8 mouse cellular contexts compared by ENCODE assay signal in the genomic region with DNA sequence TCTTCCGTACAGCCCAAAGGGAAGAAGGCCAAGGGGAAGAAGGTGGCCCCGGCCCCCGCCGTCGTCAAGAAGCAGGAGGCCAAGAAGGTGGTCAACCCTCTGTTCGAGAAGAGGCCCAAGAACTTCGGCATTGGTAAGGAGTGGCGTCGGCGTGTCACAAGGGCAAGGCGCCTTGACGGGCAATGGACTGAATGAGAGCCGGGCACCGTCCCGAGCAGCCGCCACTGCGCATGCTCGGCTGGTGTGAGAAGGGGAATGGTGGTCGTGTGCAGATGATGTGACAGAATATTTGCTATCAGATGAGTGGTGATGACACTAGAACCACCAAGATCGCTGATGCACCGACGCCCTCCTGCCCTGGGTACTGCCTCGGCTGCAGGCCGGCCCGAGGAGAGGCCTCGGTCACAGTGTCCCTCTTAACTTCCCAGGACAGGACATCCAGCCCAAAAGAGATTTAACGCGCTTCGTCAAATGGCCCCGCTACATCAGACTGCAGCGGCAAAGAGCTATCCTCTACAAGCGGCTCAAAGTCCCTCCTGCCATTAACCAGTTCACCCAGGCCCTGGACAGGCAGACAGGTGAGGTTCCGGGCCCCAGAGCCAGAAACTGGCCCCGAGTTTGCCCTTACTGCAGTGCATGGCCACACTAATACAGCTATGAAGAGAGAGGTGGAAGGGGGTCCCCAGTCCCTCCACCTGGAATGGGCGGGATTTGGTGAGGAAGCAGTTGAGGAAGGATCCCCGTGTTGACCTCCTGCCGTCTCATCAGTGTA. TPM values are rescaled to one million over a fixed set of nuclear protein-coding genes. Genes with fewer than 3 reads are reported as not detected.
A peak's percentile ranks its signal among the peaks of the same experiment; 100 is the strongest.
DNase-seq lines count a peak whose midpoint lies in the region; ATAC-seq and TF ChIP-seq lines count a peak whose summit lies in the region.

No protein-coding gene starts in this region.

- peaks cover 21 to 52% of the 10 kb centered on the region in 2 experiments for H3K4me1 ChIP-seq in CH12.LX (ENCODE audit: control insufficient read depth in 1 of 2, insufficient read depth in 2 of 2)
- H3K4me1 ChIP-seq in heart, embryonic 14.5 days (ENCODE audit: control insufficient read depth in 2 of 2, insufficient read depth in 2 of 2, low read length in 2 of 2), result peaks cover 16 to 35% of the 10 kb centered on the region in 2 experiments
- peaks cover 45% of the 10 kb centered on the region for H3K4me1 ChIP-seq in limb, embryonic 12.5 days (replicated peaks)
- peaks cover 28% of the 10 kb centered on the region for H3K4me1 ChIP-seq in midbrain, embryonic 11.5 days (ENCODE audit: control insufficient read depth, insufficient read depth, low read length)
- H3K4me1 ChIP-seq in testis, adult 2 months (ENCODE audit: control insufficient read depth, insufficient read depth, low read length), result peaks cover 9% of the 10 kb centered on the region

- H3K4me2 ChIP-seq in CH12.LX (ENCODE audit: insufficient read depth, low read depth, poor library complexity, severe bottlenecking), result peak overlapping the region; percentile 83
- H3K4me2 ChIP-seq in heart, embryonic 14.5 days (ENCODE audit: low read length), result peak overlapping the region; percentile 98
- H3K4me2 ChIP-seq in limb, embryonic 12.5 days, result peak overlapping the region; percentile 100
- peak overlapping the region; percentile 99 for H3K4me2 ChIP-seq in midbrain, embryonic 11.5 days

- peaks cover 76% of the 10 kb centered on the region for H3K79me2 ChIP-seq in CH12.LX (replicated peaks; ENCODE audit: control insufficient read depth, extremely low read depth, insufficient read depth, poor library complexity, severe bottlenecking)

- dilution Hi-C loops in CH12.LX (cut with MboI; ENCODE audit: extremely low pct_ligation_motif_present, extremely low pct_unique_long_range_greater_than_20kb, low sequenced_read_pairs), result no loop called here

- in situ Hi-C loops in CH12.LX (cut with MboI; ENCODE audit: low pct_ligation_motif_present, low pct_unique_long_range_greater_than_20kb, low sequenced_read_pairs), result no loop called here

- no peak for TF ChIP-seq EP300 in CH12.LX (IDR thresholded peaks at IDR 0.05; ENCODE audit: low read length)

- peak; percentile 62 for DNase-seq in gastrocnemius, postnatal 14 days
- DNase-seq in gastrocnemius, adult 18-20 months (ENCODE audit: low spot score), result no peak
- no peak for DNase-seq in CH12.LX (ENCODE audit: extremely low read depth)
- peak; percentile 50 for DNase-seq in cerebellum, adult 9-11 months
- peak; percentile 96 for DNase-seq in midbrain, embryonic 11.5 days (ENCODE audit: low spot score, missing footprints)

- TF ChIP-seq CTCF in CH12.LX (conservative IDR thresholded peaks at IDR 0.05 in 1 of 2, IDR thresholded peaks at IDR 0.05 in 1 of 2; ENCODE audit: low read depth in 2 of 2, low read length in 2 of 2), result no peak
- no peak for TF ChIP-seq CTCF in testis, adult 2 months (IDR thresholded peaks at IDR 0.05; ENCODE audit: control insufficient read depth, insufficient read depth, insufficient replicate concordance, low read depth, low read length)

- H3K9ac ChIP-seq in CH12.LX (ENCODE audit: insufficient read depth, low read depth), result peak overlapping the region; percentile 98
- H3K9ac ChIP-seq in heart, embryonic 14.5 days (ENCODE audit: low read length), result peak overlapping the region; percentile 99
- H3K9ac ChIP-seq in limb, embryonic 12.5 days (replicated peaks), result peak overlapping the region; percentile 97
- peak overlapping the region; percentile 89 for H3K9ac ChIP-seq in midbrain, embryonic 11.5 days (ENCODE audit: low read length)

- intact Hi-C loops in gastrocnemius, postnatal 14 days (cut with DNase I; ENCODE audit: low total_unique reads), result no loop called here

- TF ChIP-seq POLR2A in CH12.LX (IDR thresholded peaks at IDR 0.05; ENCODE audit: low read depth, low read length), result no peak
- no peak for TF ChIP-seq POLR2A in testis, adult 2 months (IDR thresholded peaks at IDR 0.05; ENCODE audit: control insufficient read depth, low read depth, low read length)

- WGBS in heart, embryonic 14.5 days, result under 1% methylated on average over 37 of the region's 37 CpGs
- WGBS in limb, embryonic 12.5 days, result under 1% methylated on average over 37 of the region's 37 CpGs
- 3% methylated on average over 37 of the region's 37 CpGs for WGBS in midbrain, embryonic 11.5 days

- H3K27me3 ChIP-seq in CH12.LX (replicated peaks), result no peaks in the 10 kb centered on the region
- H3K27me3 ChIP-seq in heart, embryonic 14.5 days (ENCODE audit: control insufficient read depth, insufficient read depth, low read length), result no peaks in the 10 kb centered on the region
- no peaks in the 10 kb centered on the region for H3K27me3 ChIP-seq in limb, embryonic 12.5 days
- H3K27me3 ChIP-seq in midbrain, embryonic 11.5 days (ENCODE audit: control insufficient read depth, insufficient read depth, low read length), result no peaks in the 10 kb centered on the region
- no peaks in the 10 kb centered on the region for H3K27me3 ChIP-seq in testis, adult 2 months (ENCODE audit: control insufficient read depth, insufficient read depth, low read length)

- H3K27ac ChIP-seq in CH12.LX (ENCODE audit: insufficient read depth, low read depth), result peak overlapping the region; percentile 83
- H3K27ac ChIP-seq in heart, embryonic 14.5 days (replicated peaks in 1 of 2; ENCODE audit: control insufficient read depth in 1 of 2, insufficient read depth in 1 of 2, low read depth in 2 of 2, low read length in 2 of 2), result peak overlapping the region; percentile 84 to 85
- peak overlapping the region; percentile 95 for H3K27ac ChIP-seq in limb, embryonic 12.5 days
- H3K27ac ChIP-seq in midbrain, embryonic 11.5 days (ENCODE audit: low read depth, low read length), result peak overlapping the region; percentile 62
- peak overlapping the region; percentile 87 for H3K27ac ChIP-seq in testis, adult 2 months (ENCODE audit: control insufficient read depth, insufficient read depth, low read depth, low read length)

- peak; percentile 27 for ATAC-seq in heart, embryonic 14.5 days (ENCODE audit: insufficient number of reproducible peaks, insufficient read depth, low FRiP score, low read depth)
- no peak for ATAC-seq in limb, embryonic 12.5 days (ENCODE audit: insufficient number of reproducible peaks, insufficient read depth, low FRiP score, low TSS enrichment, low read depth)
- ATAC-seq in midbrain, embryonic 11.5 days (ENCODE audit: low FRiP score), result peak; percentile 61

- TF ChIP-seq RAD21 in CH12.LX (IDR thresholded peaks at IDR 0.05; ENCODE audit: low read depth, low read length), result no peak

- no peaks in the 10 kb centered on the region for H3K9me3 ChIP-seq in CH12.LX (replicated peaks; ENCODE audit: low read length)
- no peaks in the 10 kb centered on the region for H3K9me3 ChIP-seq in heart, embryonic 14.5 days (ENCODE audit: control insufficient read depth, low read length)
- no peaks in the 10 kb centered on the region for H3K9me3 ChIP-seq in limb, embryonic 12.5 days
- no peaks in the 10 kb centered on the region for H3K9me3 ChIP-seq in midbrain, embryonic 11.5 days (ENCODE audit: control insufficient read depth, low read length)

- H3K36me3 ChIP-seq in CH12.LX (replicated peaks in 1 of 2; ENCODE audit: control insufficient read depth in 1 of 2, insufficient read depth in 1 of 2, low read length in 1 of 2), result peaks cover 51 to 64% of the 10 kb centered on the region in 2 experiments
- H3K36me3 ChIP-seq in heart, embryonic 14.5 days (ENCODE audit: control insufficient read depth, insufficient read depth, low read length), result peaks cover 62% of the 10 kb centered on the region
- peaks cover 62% of the 10 kb centered on the region for H3K36me3 ChIP-seq in limb, embryonic 12.5 days
- peaks cover 26% of the 10 kb centered on the region for H3K36me3 ChIP-seq in midbrain, embryonic 11.5 days (ENCODE audit: control insufficient read depth, insufficient read depth, low read length)
- no peaks in the 10 kb centered on the region for H3K36me3 ChIP-seq in testis, adult 2 months (ENCODE audit: control insufficient read depth, insufficient read depth, low read length)

- H3K4me3 ChIP-seq in CH12.LX (replicated peaks in 1 of 3; ENCODE audit: low read depth in 2 of 3, low read length in 2 of 3, poor library complexity in 1 of 3), result peak overlapping the region; percentile 69 to 98 (median 97)
- peak overlapping the region; percentile 72 to 99 for H3K4me3 ChIP-seq in heart, embryonic 14.5 days (ENCODE audit: control insufficient read depth in 1 of 2, insufficient read depth in 1 of 2, low read depth in 1 of 2, low read length in 2 of 2)
- H3K4me3 ChIP-seq in limb, embryonic 12.5 days (replicated peaks), result peak overlapping the region; percentile 85
- H3K4me3 ChIP-seq in midbrain, embryonic 11.5 days (ENCODE audit: low read depth, low read length), result peak overlapping the region; percentile 76
- peak overlapping the region; percentile 91 for H3K4me3 ChIP-seq in testis, adult 2 months (ENCODE audit: control insufficient read depth, low read depth, low read length)

RNA-seq across cellular contexts. Expression of gene Rpl7a, which starts 0.6 kb away (rescaled TPM):
- total RNA-seq in gastrocnemius, postnatal 14 days (2021), result 100 to 1,000 TPM; 309 to 346 TPM
- total RNA-seq in gastrocnemius, adult 18-20 months (2021), result 100 to 1,000 TPM; 278 to 285 TPM
- total RNA-seq in CH12.LX (2012; rRNA removed), result 3,395 and 3,529 TPM in 2 replicates
- 3,077 and 3,396 TPM in 2 replicates for total RNA-seq in CH12.LX (2014; rRNA removed)
- 1,126 and 1,142 TPM in 2 replicates for polyA plus RNA-seq in CH12.LX (2012; ENCODE audit: insufficient read length, low read depth)
- polyA plus RNA-seq in heart, embryonic 14.5 days (2014; fragmentation: Nextera tagmentation; extraction: Ambion mirVana), result 410 and 428 TPM in 2 replicates
- 600 and 634 TPM in 2 replicates for polyA plus RNA-seq in limb, embryonic 12.5 days (2016; fragmentation: Nextera tagmentation; extraction: Ambion mirVana)
- 631 and 654 TPM in 2 replicates for polyA plus RNA-seq in midbrain, embryonic 11.5 days (2014; fragmentation: Nextera tagmentation; extraction: Ambion mirVana)
- 229 and 302 TPM in 2 replicates for polyA plus RNA-seq in testis, adult 2 months (2012; rRNA removed)

RNA-seq across cellular contexts. Expression of gene Med22, which starts 0.7 kb away (rescaled TPM):
- 10 to 100 TPM; 19.2 to 19.7 TPM for total RNA-seq in gastrocnemius, postnatal 14 days (2021)
- total RNA-seq in gastrocnemius, adult 18-20 months (2021), result 10 to 100 TPM; 16.7 to 17.4 TPM
- total RNA-seq in CH12.LX (2012; rRNA removed) (27.7 and 41.3 TPM in 2 replicates), CH12.LX (2014; rRNA removed) (34.4 and 42.1 TPM in 2 replicates)
- 35.4 and 37.3 TPM in 2 replicates for polyA plus RNA-seq in CH12.LX (2012; ENCODE audit: insufficient read length, low read depth)
- 34.3 and 38.2 TPM in 2 replicates for polyA plus RNA-seq in heart, embryonic 14.5 days (2014; fragmentation: Nextera tagmentation; extraction: Ambion mirVana)
- polyA plus RNA-seq in limb, embryonic 12.5 days (2016; fragmentation: Nextera tagmentation; extraction: Ambion mirVana), result 62.4 and 66.5 TPM in 2 replicates
- polyA plus RNA-seq in midbrain, embryonic 11.5 days (2014; fragmentation: Nextera tagmentation; extraction: Ambion mirVana), result 96.5 and 99.5 TPM in 2 replicates
- 30.3 and 34.4 TPM in 2 replicates for polyA plus RNA-seq in testis, adult 2 months (2012; rRNA removed)

RNA-seq across cellular contexts. Expression of gene Surf2, which starts 5.0 kb away (rescaled TPM):
- total RNA-seq in gastrocnemius, postnatal 14 days (2021), result 10 to 100 TPM; 15.3 to 17.2 TPM
- 10 to 100 TPM; 11.5 to 12.5 TPM for total RNA-seq in gastrocnemius, adult 18-20 months (2021)
- 28.7 and 36.9 TPM in 2 replicates for total RNA-seq in CH12.LX (2012; rRNA removed)
- 39.9 and 43.9 TPM in 2 replicates for total RNA-seq in CH12.LX (2014; rRNA removed)
- polyA plus RNA-seq in CH12.LX (2012; ENCODE audit: insufficient read length, low read depth), result 74.5 and 77.1 TPM in 2 replicates
- 26.2 and 28.4 TPM in 2 replicates for polyA plus RNA-seq in heart, embryonic 14.5 days (2014; fragmentation: Nextera tagmentation; extraction: Ambion mirVana)
- 45.5 and 48.3 TPM in 2 replicates for polyA plus RNA-seq in limb, embryonic 12.5 days (2016; fragmentation: Nextera tagmentation; extraction: Ambion mirVana)
- polyA plus RNA-seq in midbrain, embryonic 11.5 days (2014; fragmentation: Nextera tagmentation; extraction: Ambion mirVana), result 46.5 and 48.4 TPM in 2 replicates
- polyA plus RNA-seq in testis, adult 2 months (2012; rRNA removed), result 9.0 and 9.9 TPM in 2 replicates

RNA-seq across cellular contexts. Expression of gene Surf1, which starts 5.2 kb away (rescaled TPM):
- 10 to 100 TPM; 35.0 to 37.8 TPM for total RNA-seq in gastrocnemius, postnatal 14 days (2021)
- total RNA-seq in gastrocnemius, adult 18-20 months (2021), result 10 to 100 TPM; 41.4 to 43.1 TPM
- total RNA-seq in CH12.LX (2012; rRNA removed), result 58.7 and 64.6 TPM in 2 replicates
- 43.4 and 48.1 TPM in 2 replicates for total RNA-seq in CH12.LX (2014; rRNA removed)
- 83.9 and 86.9 TPM in 2 replicates for polyA plus RNA-seq in CH12.LX (2012; ENCODE audit: insufficient read length, low read depth)
- polyA plus RNA-seq in heart, embryonic 14.5 days (2014; fragmentation: Nextera tagmentation; extraction: Ambion mirVana), result 44.8 and 48.4 TPM in 2 replicates
- polyA plus RNA-seq in limb, embryonic 12.5 days (2016; fragmentation: Nextera tagmentation; extraction: Ambion mirVana), result 53.7 and 54.2 TPM in 2 replicates
- 49.0 and 54.0 TPM in 2 replicates for polyA plus RNA-seq in midbrain, embryonic 11.5 days (2014; fragmentation: Nextera tagmentation; extraction: Ambion mirVana)
- 23.2 and 26.3 TPM in 2 replicates for polyA plus RNA-seq in testis, adult 2 months (2012; rRNA removed)

RNA-seq across cellular contexts. Expression of gene Surf6, which starts 8.5 kb away (rescaled TPM):
- total RNA-seq in gastrocnemius, postnatal 14 days (2021), result 10 to 100 TPM; 11.9 to 13.3 TPM
- 10 to 100 TPM; 11.6 to 12.1 TPM for total RNA-seq in gastrocnemius, adult 18-20 months (2021)
- total RNA-seq in CH12.LX (2012; rRNA removed) (29.0 and 37.4 TPM in 2 replicates), CH12.LX (2014; rRNA removed) (34.8 and 37.7 TPM in 2 replicates)
- 47.5 and 52.1 TPM in 2 replicates for polyA plus RNA-seq in CH12.LX (2012; ENCODE audit: insufficient read length, low read depth)
- 7.6 and 9.6 TPM in 2 replicates for polyA plus RNA-seq in heart, embryonic 14.5 days (2014; fragmentation: Nextera tagmentation; extraction: Ambion mirVana)
- 33.5 and 36.2 TPM in 2 replicates for polyA plus RNA-seq in limb, embryonic 12.5 days (2016; fragmentation: Nextera tagmentation; extraction: Ambion mirVana)
- polyA plus RNA-seq in midbrain, embryonic 11.5 days (2014; fragmentation: Nextera tagmentation; extraction: Ambion mirVana), result 11.6 and 15.2 TPM in 2 replicates
- 4.5 and 5.8 TPM in 2 replicates for polyA plus RNA-seq in testis, adult 2 months (2012; rRNA removed)

Comparison
In these comparisons a context has a peak if more than half of its experiments do, and no peak if none do; other contexts are left out.
1. DNase-seq: peak in gastrocnemius, postnatal 14 days (single experiment), cerebellum, adult 9-11 months (single experiment) and midbrain, embryonic 11.5 days (single experiment); none in gastrocnemius, adult 18-20 months (single experiment) and CH12.LX (single experiment).
2. Peak in every context shown above with its lines, with median percentiles within 50 percentile points of each other: H3K27ac ChIP-seq, H3K4me2 ChIP-seq, H3K4me3 ChIP-seq and H3K9ac ChIP-seq.